Mouse (Mus musculus) C2C12 (cell line): ENCODE data around the gene Swi5.

Experiments used
- CEBPB ChIP-seq: IDR thresholded peaks from one replicate; pipeline ENCODE4 v1.6.1; 2011; ENCODE audit warnings: low read depth, mild to moderate bottlenecking, control low read depth, moderate library complexity
- CTCF ChIP-seq: IDR thresholded peaks from one replicate; pipeline ENCODE4 v1.5.1; 2011; ENCODE audit not compliant: control insufficient read depth, insufficient read depth, insufficient read length

GRCm38 (mm10) chr2:32308870-32309568 lies 21.1 kb upstream of the Swi5 start:
- no peak for TF ChIP-seq CTCF
- TF ChIP-seq CEBPB, result no peak
